Mouse (Mus musculus) left cerebral cortex, postnatal 4 days (tissue): ENCODE results near the gene Eml3. TPM values are rescaled to one million over a fixed set of nuclear protein-coding genes. Genes with fewer than 3 reads are reported as not detected.
"Not testable (repeated sequence)": the region's sequence is repeated elsewhere in the genome, so short reads cannot be mapped to it uniquely, and the experiment has no call there.

Experiments
- DNase-seq: peaks from one replicate; pipeline ENCODE4 v3.0.0-alpha.2; 2022
- intact Hi-C: fragments of 180-260 bp; cut with DNase I; formaldehyde crosslinking; loops from one replicate; pipeline ENCODE4 v1.15.1; 2025
- total RNA-seq, 2 experiments: library from RNA; stranded (reverse); gene quantifications; 2 replicates each; pipeline ENCODE4 v1.2.3; 2021

Eml3 gene
- 10 to 100 TPM in 1 of 2 experiments, 1 to 10 TPM in 1; 9.4 to 11.6 TPM for total RNA-seq

DNA sequence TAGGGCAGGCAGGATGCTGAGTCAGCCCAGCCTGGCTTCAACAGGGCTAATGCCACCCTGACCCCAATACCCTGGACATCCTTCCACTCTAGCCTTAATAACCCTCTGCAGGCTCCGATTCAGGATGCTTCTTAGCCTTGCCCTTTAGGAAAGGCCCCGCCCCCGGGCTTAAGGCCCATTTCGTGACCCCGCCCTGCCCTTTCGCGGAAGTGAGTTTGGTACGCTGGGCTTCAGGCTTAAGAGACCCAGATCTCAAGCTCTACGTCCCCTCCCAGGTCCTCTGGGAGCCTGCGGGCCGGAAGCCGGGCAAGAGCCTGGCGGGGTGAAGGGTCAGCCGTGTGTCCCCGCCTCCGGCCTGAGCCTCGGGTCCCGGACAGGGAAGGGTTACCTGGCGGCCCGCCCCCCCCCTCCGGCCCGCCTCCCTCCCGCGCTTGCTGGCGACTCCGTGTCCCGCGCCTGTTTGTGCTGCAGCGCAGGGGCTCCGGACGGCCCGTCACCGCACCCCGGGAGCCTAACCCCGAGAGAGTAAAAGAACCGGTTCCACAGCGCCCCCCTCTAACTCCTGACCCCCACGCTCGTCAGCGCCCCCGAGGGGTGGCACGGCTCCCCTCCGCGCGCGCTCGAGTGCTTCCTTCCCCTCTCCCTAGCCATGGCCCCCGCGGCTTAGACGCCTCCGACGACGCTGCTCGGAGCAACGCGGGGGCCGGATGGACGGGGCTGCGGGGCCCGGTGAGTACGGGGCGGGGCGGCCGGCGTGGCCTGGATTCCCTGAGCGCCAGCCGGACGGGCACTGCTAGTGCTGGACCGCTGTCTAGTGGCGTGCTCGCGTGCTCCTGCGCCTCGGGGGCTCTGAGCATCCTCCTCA lies at the start of gene Eml3, which contains the start of gene Rom1:
Gene Eml3 (plus strand): TSS at position 329 of the 865 bp plus-strand sequence.
Gene Rom1 (minus strand): TSS at position 133 of the 865 bp plus-strand sequence.
- intact Hi-C loops, result no loop called here
- DNase-seq, result peak; percentile 73

DNA sequence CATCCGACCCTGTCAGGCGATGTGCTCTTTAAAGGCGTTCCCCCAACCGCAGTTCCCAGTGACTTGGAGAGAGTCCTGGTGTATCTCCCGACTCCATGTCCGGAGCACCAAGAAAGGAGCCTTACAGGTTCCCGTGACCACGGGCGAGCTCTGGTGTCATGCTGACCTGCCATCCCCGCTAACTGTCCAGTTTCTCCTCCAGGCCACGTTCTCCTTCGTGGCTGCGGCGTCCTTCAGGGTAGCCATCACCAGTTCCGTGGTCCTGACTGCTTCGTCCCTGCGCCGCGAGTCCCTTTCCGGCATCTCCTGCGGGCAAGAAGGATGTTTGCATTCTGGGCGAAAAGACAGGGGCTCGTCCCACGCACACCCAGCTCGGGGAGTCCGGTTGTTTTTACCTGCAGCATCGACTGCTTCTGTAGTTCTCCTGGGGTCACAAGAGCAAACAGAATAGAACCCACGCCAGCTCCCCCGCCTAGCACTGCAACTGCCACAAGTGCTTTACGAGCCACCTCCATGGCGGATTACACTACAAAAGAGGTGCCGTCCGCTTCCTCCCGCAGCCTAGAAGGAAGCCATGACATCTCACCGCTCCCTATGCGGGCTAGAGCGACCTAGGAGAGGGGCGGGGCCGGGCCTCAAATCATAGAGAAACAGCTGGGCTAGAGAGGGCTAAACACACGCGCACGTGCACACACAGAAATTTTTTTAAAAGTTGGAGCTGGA lies 48.9 kb upstream of the Eml3 start, which contains the start of gene Uqcc3:
Gene Uqcc3 (minus strand): TSS at position 613 of the 723 bp plus-strand sequence.
- intact Hi-C loops, result no loop called here
- peak; percentile 89 for DNase-seq

DNA sequence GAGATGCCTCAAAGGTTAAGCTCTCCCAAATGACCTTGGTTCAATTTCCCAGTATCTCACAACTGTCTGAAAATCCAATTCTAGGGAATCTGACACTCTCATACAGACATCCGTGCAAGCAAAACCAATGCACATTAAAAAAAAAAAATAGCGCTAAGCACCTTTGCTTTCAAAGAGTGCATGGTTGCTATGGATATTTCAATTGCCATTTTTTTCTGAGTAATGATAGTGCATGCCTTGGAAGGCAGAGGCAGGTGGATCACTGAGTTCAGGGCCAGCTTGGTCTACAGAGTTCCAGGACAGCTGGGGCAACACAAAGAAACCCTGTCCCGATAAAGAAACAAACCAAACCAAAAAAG lies 48.3 kb upstream of the Eml3 start:
- intact Hi-C loops, result no loop called here
- DNase-seq, result no peak

DNA sequence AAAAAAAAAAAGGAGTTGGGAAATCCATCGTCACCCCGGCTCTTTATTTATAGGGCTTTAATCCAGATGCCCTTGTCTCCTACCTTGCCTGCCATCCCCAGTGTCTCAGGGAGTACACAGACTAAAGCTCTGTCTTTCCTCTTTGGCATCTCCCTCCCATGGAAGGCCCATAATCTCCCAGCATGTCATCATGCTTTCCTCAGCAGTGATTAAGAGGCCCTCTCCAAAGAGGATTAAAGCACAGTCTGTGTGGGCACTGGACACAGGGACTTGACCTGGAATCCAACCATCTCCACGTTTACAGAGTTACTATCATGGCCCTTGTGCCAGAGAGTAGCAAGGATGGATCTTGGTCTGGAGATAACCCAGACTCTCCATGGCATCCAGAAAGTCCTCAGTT lies 45.7 kb upstream of the Eml3 start, which contains the start of the genes Lbhd1 and Gm49403:
Gene Lbhd1 (plus strand): TSS at position 117 of the 400 bp plus-strand sequence.
Gene Gm49403 (plus strand): TSS at position 315 of the 400 bp plus-strand sequence.
- intact Hi-C loops, result no loop called here
- no peak for DNase-seq

DNA sequence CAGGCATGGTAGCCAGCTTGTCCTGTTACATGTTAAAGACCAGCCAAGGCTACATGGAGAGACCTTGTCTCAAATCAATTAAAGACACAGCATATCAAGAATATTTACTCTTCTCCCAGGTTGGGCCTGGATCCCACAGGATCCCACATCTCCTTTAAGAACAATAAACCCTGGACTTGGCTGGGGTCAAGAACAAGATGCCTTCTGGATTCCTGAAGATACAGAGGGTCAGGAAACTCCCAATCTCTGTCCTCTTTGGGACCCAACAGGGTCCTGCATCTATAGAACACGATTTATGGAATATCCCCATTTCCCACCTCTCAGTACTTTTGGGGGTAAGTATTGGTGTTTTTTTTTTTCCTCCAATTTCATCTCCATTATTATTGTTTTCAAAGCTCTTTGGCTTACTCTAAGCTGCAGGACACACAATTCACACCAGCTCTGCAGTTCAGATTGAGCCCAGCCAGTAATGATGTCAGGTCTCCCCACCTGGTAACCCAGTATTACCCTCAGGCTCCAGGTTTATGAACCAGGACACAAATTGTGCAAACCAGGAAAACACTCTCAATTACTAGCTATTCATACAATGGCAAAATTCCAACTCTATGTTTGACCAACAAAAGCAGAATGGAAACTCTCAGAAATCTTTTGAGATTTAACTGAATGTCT lies 42.3 kb upstream of the Eml3 start:
- intact Hi-C loops, result no loop called here

DNA sequence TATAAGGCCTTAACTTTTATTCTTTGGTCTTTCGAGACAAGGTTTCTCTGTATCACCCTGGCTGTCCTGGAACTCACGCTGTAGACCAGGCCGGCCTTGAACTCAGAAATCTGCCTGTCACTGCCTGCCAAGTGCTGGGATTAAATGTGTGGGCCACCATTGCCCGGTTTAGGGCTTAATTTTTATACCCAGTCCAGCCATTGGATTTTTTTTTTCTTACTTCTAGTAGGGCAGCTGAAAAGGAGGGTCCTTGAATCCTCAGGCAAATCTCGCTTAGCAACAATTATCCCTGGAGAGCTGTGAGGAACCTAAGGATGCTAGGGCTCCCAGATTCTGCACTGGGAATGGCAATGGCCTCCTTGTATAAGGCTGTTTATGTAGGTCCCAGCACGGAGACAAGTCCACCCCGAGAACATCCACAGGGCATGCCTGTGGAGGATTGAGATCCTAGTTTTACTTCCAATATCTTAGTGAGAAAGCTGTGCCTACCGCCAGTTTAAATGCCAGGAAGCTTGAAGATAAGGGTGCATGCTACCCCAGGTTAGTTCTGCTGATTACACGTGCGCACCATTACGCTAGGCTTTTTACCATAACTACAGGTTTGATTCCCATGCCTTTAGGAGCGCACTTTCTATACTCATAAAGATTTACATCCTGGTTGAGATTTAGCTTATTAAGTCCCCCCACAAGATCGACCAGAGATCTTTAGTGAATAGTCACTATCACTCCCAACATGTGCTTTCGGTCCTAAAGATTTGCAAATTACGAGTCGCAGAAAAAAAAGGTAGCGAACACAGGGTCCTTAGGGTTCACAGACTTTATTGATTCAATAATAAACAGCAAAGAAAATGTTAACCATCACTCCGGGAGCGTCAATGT lies 41.5 kb upstream of the Eml3 start:
- intact Hi-C loops, result no loop called here
- no peak for DNase-seq

More for the DNA sequence above, 42.3 kb upstream of the Eml3 start:
- no peak for DNase-seq

DNA sequence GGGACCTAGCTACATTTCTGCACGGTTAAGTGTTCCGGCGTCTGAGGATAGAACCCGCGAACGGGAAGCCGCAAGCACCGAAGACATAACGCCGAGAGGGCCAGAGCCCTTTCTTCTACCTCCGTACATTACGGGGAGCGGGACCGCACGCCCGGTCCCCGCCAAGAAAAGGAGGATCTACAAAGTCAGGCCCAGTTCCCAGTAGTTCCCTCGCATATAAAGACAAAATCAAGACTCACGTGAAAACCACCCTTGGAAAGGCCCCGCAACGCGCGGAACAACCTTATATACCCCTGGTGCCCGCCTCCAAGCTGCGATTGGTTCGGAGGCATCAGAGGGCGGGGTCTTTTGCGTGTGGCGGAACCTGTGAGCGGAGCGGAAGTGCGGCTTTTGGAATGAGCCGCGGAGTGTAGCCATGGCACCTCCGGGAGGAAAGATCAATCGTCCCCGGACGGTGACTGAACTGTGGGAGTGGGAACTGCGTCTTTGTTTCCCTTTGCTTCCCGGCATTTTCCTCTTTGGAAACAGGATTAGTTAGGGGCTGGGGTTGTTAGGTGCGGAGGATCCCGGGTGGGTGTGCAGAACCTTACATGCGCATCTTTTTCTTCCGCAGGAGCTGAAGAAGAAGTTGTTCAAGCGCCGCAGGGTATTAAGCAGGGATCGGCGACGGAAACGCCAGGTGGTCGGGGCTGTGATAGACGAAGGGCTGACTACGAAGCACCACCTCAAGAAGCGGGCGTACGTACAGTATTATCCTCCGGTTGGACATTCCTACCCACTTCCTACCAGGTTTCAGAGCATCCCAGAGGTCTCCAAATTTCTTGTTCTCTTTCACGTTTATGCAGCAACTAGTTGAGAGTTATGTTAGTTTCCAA lies 40.6 kb upstream of the Eml3 start, which contains the start of the genes 1810009A15Rik and Gm49416:
Gene 1810009A15Rik (plus strand): TSS at position 343 of the 875 bp plus-strand sequence.
Gene Gm49416 (plus strand): TSS at position 416 of the 875 bp plus-strand sequence.
- intact Hi-C loops, result no loop called here
- DNase-seq, result peak; percentile 97

DNA sequence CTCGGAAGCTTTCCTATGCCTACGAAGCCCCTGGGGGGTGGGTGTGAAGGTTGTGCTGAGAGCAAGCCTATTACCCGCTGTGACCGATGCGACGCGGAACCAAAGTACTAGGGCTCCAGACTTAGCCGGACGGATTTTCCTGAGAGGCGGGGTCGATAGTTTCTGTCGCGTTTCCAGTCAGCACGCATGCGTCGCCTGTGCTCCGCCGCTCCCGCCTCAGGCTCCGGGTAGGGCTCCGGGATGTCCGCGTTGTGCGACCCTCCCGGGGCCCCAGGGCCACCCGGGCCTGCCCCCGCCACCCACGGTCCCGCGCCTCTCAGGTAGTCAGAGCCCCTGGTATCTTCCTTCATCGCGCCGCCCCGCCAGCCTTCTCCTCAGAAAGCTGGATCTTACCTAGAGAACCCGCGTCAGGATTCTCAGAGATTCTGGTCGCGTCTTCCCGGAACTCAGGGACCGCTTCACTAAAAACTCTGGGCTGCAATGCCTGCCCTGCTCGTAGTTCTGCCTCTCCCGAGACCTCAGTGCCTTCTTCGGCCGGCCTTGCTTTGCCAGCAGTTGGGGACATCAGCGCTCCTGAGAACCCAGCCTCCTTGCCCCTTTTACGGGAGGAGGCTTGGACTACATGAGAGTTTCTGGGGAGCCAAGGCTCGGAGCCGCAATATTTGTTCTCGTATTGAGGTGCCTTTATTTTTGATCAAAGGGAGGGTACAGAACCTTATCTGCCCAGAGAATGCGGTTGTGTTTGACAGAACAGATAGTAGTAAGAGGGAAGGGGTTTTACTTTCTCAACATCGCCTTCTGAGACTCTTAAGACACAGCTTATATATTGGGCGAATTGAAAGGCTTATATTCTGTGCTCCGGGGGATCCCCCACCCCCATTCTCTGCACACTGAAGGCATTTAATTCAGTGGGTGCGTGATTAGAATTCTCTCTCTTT lies 36.3 kb upstream of the Eml3 start, which contains the start of gene Ints5:
Gene Ints5 (plus strand): TSS at position 177 of the 938 bp plus-strand sequence.
- intact Hi-C loops, result no loop called here

DNA sequence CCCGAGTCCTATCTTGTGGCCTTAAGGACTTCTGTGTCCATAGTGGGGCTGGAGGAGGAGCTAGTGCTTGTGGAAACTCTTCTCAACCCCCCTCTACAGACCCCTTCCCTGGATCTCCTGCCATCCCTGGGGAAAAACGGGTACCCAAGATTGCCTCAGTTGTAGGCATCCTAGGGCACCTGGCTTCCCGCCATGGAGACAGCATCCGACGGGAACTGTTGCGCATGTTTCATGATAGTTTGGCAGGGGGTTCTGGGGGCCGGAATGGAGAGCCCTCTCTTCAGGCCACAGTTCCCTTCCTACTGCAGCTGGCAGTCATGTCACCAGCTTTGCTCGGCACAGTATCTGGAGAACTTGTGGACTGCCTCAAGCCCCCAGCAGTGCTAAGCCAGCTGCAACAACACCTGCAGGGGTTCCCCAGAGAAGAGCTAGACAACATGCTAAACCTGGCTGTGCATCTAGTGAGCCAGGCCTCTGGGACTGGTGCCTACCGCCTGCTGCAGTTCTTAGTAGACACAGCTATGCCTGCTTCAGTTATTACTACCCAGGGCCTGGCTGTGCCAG lies 33.9 kb upstream of the Eml3 start:
- DNase-seq, result no peak
- intact Hi-C loops, result no loop called here

More for the DNA sequence above, 36.3 kb upstream of the Eml3 start, which contains the start of gene Ints5:
- peak; percentile 81 for DNase-seq

DNA sequence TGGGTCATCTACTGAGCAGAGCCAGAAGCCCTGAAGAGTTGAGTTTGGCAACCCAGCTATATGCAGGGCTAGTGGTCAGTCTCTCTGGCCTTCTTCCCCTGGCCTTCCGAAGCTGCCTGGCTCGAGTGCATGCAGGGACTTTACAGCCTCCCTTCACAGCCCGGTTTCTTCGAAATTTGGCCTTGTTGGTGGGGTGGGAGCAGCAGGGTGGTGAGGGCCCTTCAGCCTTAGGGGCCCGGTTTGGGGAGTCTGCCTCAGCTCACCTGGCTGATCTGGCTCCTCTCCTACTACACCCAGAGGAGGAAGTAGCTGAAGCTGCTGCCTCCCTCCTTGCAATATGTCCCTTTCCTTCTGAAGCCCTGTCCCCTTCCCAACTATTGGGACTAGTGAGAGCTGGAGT lies 33.1 kb upstream of the Eml3 start:
- DNase-seq, intact Hi-C loops: not testable (repeated sequence)

DNA sequence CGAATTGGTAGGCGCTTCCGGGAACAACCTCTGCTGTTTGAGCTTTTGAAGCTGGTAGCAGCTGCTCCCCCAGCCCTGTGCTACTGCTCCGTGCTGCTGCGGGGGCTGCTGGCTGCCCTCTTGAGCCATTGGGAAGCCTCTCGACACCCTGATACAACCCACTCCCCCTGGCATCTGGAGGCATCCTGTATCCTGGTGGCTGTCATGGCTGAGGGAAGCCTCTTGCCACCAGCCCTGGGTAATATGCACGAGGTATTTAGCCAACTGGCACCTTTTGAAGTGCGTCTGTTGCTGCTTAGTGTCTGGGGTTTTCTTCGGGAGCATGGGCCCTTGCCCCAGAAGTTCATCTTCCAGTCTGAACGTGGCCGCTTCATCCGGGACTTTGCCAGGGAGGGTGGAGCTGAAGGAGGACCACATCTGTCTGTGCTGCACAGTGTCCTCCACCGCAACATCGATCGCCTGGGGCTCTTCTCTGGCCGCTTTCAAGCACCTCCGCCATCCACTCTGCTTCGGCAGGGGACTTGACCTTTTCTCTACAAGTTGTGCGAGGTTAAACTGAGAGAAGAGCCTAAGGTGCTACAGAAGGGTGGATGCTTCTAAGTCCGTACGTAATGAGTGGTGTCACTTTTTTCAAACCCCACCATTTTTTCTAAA lies 32.0 kb upstream of the Eml3 start:
- intact Hi-C loops, result not testable (repeated sequence)
- peak; percentile 60 for DNase-seq

DNA sequence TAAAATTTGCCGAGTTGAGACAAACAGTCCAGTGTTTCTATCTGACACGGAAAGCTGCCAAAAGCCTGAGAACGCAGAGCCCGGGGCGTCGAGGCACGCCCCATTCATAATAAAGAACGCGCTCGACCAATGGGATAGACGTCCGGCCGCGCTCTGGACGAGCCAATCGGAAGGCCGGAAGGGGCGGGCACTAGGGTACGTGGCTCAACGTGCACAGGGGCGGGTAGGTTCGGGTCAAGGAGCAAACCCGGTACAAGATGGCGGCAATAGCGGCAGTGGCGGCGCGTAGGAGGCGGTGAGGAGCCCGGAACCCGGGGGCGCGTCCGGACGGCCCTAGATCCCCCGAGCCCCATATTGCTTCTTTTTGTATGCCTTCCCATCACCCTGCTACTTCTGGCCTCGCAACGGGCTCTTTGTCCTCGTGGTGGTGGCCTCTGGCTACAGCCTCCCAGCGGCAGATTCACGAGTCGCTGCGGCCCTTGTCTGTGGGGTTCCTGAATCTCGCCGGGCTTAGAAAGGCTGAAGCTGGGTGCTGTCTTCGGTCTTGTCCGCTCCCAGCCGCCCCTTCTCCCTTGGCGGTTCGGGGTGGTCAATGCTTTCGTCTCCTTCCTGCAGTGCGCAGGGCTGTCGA lies 31.4 kb upstream of the Eml3 start, which contains the start of gene Ganab:
Gene Ganab (plus strand): TSS at position 207 of the 631 bp plus-strand sequence.
- DNase-seq, result peak; percentile 97
- intact Hi-C loops, result no loop called here

DNA sequence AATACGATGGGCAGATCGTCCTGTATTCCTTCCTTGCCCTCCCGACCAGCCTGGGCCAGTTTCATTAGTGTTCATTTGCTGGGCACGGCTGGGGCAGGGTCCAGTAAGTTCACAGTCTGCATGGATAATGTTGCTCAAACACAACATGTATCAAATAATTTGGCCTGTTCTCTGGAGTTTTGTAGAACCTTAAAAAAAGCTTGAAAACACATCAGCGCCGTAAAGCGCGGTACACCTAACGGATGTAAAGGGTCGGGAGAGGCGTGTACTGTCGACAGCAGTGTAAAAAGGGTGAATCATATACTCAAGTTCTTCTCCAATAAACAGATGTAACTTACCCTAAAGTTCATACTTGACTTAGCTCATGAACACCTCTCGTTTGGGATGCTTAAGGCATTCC lies 30.8 kb upstream of the Eml3 start:
- intact Hi-C loops, result no loop called here
- no peak for DNase-seq

DNA sequence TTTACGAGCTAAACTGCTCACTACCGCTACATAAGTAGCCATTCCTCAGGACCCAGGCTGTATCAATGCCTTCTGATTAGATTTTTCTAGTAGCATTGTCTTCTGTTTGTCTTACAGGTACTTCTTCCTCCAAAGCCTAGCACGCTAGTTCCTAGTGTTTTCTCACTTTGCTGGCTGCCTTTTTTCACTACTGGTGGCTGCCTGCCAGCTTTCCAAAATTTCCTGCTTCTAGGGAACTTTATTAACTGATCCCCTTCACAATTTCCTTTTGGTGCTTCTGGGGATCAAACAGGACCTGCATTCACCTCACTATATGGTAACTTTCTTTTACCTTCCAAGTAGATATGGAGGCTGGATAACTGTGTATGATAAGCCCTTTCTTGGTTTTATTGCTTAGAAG lies 30.3 kb upstream of the Eml3 start:
- no peak for DNase-seq
- intact Hi-C loops, result no loop called here

DNA sequence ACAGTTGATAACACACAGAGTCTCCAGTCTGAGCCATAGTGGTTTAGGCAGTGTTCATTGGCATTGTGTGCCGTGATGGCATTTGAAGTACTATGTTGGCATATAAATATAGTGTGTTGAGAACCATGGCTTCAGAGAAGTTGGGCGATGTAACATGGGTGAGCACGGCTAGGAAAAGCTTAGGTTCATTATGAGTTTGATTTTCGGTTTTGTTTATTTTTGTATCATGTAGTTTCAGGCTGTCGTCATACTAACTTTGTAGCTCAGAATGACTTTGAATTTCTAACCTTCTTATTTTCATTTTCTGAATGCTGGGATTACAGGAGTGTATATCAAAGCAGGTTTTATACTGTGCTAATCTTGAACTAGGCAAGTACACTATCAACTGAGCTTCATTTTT lies 25.9 kb upstream of the Eml3 start:
- DNase-seq, result no peak
- intact Hi-C loops, result no loop called here

DNA sequence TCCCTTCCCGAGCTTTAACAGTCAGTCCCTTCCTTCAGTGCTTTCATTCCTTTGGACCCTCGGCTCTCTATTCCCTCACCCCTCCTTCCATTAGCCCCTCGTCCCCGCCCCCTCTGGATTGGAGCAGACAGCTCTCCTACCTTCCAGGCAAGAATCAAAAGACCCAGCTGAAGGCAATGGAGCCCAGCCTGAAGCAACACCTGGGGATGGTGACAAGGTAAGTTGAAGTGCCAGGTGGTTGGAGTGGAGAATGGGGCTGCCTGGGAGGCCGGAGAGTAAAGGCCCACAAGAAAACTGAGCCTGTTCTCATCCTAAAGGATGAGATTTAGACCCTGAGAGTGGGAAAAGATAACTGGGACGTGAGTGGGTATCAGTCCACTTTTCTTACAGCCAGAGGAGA lies 20.8 kb upstream of the Eml3 start:
- intact Hi-C loops, result no loop called here

More for the DNA sequence above, 20.8 kb upstream of the Eml3 start:
- no peak for DNase-seq
